Mouse (Mus musculus) thymus, postnatal 36 days (tissue): ENCODE results near the gene Pkd1.

Experiments used
- DNase-seq, 2 experiments: peaks; one replicate each; pipeline ENCODE4 v3.0.0; 2022; ENCODE audit warnings: mixed read lengths in 2 of 2

Pkd1 gene

GRCm38 (mm10) chr17:24549618-24550415 is at the start of gene Pkd1:
Gene Pkd1 (plus strand): TSS chr17:24549834.
- peak; percentile 99 to 100 for DNase-seq

GRCm38 (mm10) chr17:24502208-24502607 is 47.4 kb upstream of the Pkd1 start:
- DNase-seq, result no peak

- no peak for DNase-seq
Observed at GRCm38 (mm10) chr17:24504085-24504484, 45.5 kb upstream of the Pkd1 start.

GRCm38 (mm10) chr17:24505286-24505955 is 44.2 kb upstream of the Pkd1 start:
- no peak for DNase-seq

- DNase-seq, result no peak
Observed at GRCm38 (mm10) chr17:24506332-24507070, 43.1 kb upstream of the Pkd1 start.

GRCm38 (mm10) chr17:24507129-24507664 is 42.4 kb upstream of the Pkd1 start:
- no peak for DNase-seq

- DNase-seq, result no peak
Observed at GRCm38 (mm10) chr17:24507806-24508460, 41.7 kb upstream of the Pkd1 start.

- DNase-seq, result peak in 1 of 2 experiments; percentile 24
Observed at GRCm38 (mm10) chr17:24513609-24514008, 36.0 kb upstream of the Pkd1 start.

- no peak for DNase-seq
Observed at GRCm38 (mm10) chr17:24514270-24515257, 35.1 kb upstream of the Pkd1 start.

- DNase-seq, result no peak
Observed at GRCm38 (mm10) chr17:24520450-24520849, 29.2 kb upstream of the Pkd1 start.

- no peak for DNase-seq
Observed at GRCm38 (mm10) chr17:24524734-24525133, 24.9 kb upstream of the Pkd1 start.

- no peak for DNase-seq
Observed at GRCm38 (mm10) chr17:24527315-24527714, 22.3 kb upstream of the Pkd1 start.

GRCm38 (mm10) chr17:24527723-24528559 is 21.7 kb upstream of the Pkd1 start, which contains the start of gene Traf7:
Gene Traf7 (minus strand): TSS chr17:24527938.
- peak; percentile 85 to 91 for DNase-seq

- DNase-seq, result no peak
Observed at GRCm38 (mm10) chr17:24528560-24528918, 21.1 kb upstream of the Pkd1 start.

- peak; percentile 53 to 63 for DNase-seq
Observed at GRCm38 (mm10) chr17:24529007-24529451, 20.6 kb upstream of the Pkd1 start.

GRCm38 (mm10) chr17:24529883-24530282 is 19.8 kb upstream of the Pkd1 start:
- no peak for DNase-seq

- DNase-seq, result no peak
Observed at GRCm38 (mm10) chr17:24530361-24531050, 19.1 kb upstream of the Pkd1 start.

- no peak for DNase-seq
Observed at GRCm38 (mm10) chr17:24531064-24531463, 18.6 kb upstream of the Pkd1 start.

- no peak for DNase-seq
Observed at GRCm38 (mm10) chr17:24532045-24532444, 17.6 kb upstream of the Pkd1 start.
